Mouse (Mus musculus) embryo, embryonic 10.5 days (tissue): Measurements from ENCODE around the gene Ccdc78.
"Not testable (repeated sequence)": the region's sequence is repeated elsewhere in the genome, so short reads cannot be mapped to it uniquely, and the experiment has no call there.

Source experiments
- DNase-seq: peaks from one replicate; pipeline ENCODE4 v3.0.0-alpha.2; 2015; ENCODE audit warnings: low spot score

Ccdc78 gene

GRCm38 (mm10) chr17:25783086-25783485 lies 3.3 kb upstream of the Ccdc78 start:
- DNase-seq: no peak

- no peak for DNase-seq
Measured at GRCm38 (mm10) chr17:25783861-25784574, 2.4 kb upstream of the Ccdc78 start.

GRCm38 (mm10) chr17:25785281-25785745 lies 1.1 kb upstream of the Ccdc78 start, which contains the start of gene Haghl:
Gene Haghl (minus strand): TSS chr17:25785673.
- peak; percentile 98 for DNase-seq

GRCm38 (mm10) chr17:25786781-25787504 lies 563 bp downstream of the Ccdc78 start:
- DNase-seq: no peak

GRCm38 (mm10) chr17:25791320-25791842 lies 5.0 kb downstream of the Ccdc78 start:
- DNase-seq: no peak

GRCm38 (mm10) chr17:25791843-25792527 lies 5.6 kb downstream of the Ccdc78 start:
- DNase-seq: peak; percentile 89

GRCm38 (mm10) chr17:25792615-25793014 lies 6.2 kb downstream of the Ccdc78 start, which contains the start of gene Fam173a:
Gene Fam173a (minus strand): TSS chr17:25792901.
- peak; percentile 82 for DNase-seq

GRCm38 (mm10) chr17:25794197-25794596 lies 7.8 kb downstream of the Ccdc78 start:
- peak; percentile 70 for DNase-seq

- no peak for DNase-seq
Measured at GRCm38 (mm10) chr17:25794998-25795397, 8.6 kb downstream of the Ccdc78 start.

- DNase-seq: peak; percentile 97
Measured at GRCm38 (mm10) chr17:25795609-25796092, 9.3 kb downstream of the Ccdc78 start, which contains the start of gene AC134908.4. Gene AC134908.4 (minus strand): TSS chr17:25795659.

- DNase-seq: no peak
Measured at GRCm38 (mm10) chr17:25796211-25796771, 9.9 kb downstream of the Ccdc78 start.

GRCm38 (mm10) chr17:25796951-25797369 lies 10.6 kb downstream of the Ccdc78 start, which contains the start of gene Metrn:
Gene Metrn (minus strand): TSS chr17:25797136.
- peak; percentile 97 for DNase-seq

- peak; percentile 93 for DNase-seq
Measured at GRCm38 (mm10) chr17:25801029-25801428, 14.6 kb downstream of the Ccdc78 start.

GRCm38 (mm10) chr17:25802825-25803517 lies 16.6 kb downstream of the Ccdc78 start:
- peak; percentile 89 for DNase-seq

- DNase-seq: no peak
Measured at GRCm38 (mm10) chr17:25806507-25806906, 20.1 kb downstream of the Ccdc78 start.

GRCm38 (mm10) chr17:25807452-25807851 lies 21.1 kb downstream of the Ccdc78 start:
- DNase-seq: not testable (repeated sequence)

- no peak for DNase-seq
Measured at GRCm38 (mm10) chr17:25808028-25808427, 21.6 kb downstream of the Ccdc78 start.

GRCm38 (mm10) chr17:25808789-25809605 lies 22.6 kb downstream of the Ccdc78 start, which contains the start of gene Fbxl16:
Gene Fbxl16 (plus strand): TSS chr17:25809085.
- peak; percentile 90 for DNase-seq

- peak; percentile 46 for DNase-seq
Measured at GRCm38 (mm10) chr17:25809606-25810340, 23.4 kb downstream of the Ccdc78 start.
